Mouse (Mus musculus) right cerebral cortex, postnatal 14 days (tissue): ENCODE data around the gene Cops3.

Source experiments
- DNase-seq: peaks from one replicate; pipeline ENCODE4 v3.0.0; 2022

Cops3 gene

GRCm38 (mm10) chr11:59777259-59777658 lies 62.4 kb downstream of the Cops3 start:
- no peak for DNase-seq

GRCm38 (mm10) chr11:59775435-59776148 lies 64.0 kb downstream of the Cops3 start:
- no peak for DNase-seq

- no peak for DNase-seq
Measured at GRCm38 (mm10) chr11:59774522-59774921, 65.1 kb downstream of the Cops3 start.

GRCm38 (mm10) chr11:59772902-59773301 lies 66.7 kb downstream of the Cops3 start:
- no peak for DNase-seq

GRCm38 (mm10) chr11:59772291-59772690 lies 67.3 kb downstream of the Cops3 start:
- DNase-seq = no peak

- no peak for DNase-seq
Measured at GRCm38 (mm10) chr11:59770753-59771152, 68.9 kb downstream of the Cops3 start.

- DNase-seq = no peak
Measured at GRCm38 (mm10) chr11:59769738-59770137, 69.9 kb downstream of the Cops3 start.

GRCm38 (mm10) chr11:59769307-59769706 lies 70.3 kb downstream of the Cops3 start:
- DNase-seq = no peak
